Comparison of ENCODE assay signal across 8 mouse cellular contexts in genomic region chr16:18533061-18533460, GRCm38 (mm10). TPM values are rescaled to one million over a fixed set of nuclear protein-coding genes. Genes with fewer than 3 reads are reported as not detected.
DNase-seq lines count a peak whose midpoint lies in the region; ATAC-seq and TF ChIP-seq lines count a peak whose summit lies in the region.
"Not testable (repeated sequence)": the region's sequence is repeated elsewhere in the genome, so short reads cannot be mapped to it uniquely, and the experiment has no call there.

No protein-coding gene starts in this region.

- 92% methylated on average over 7 of the region's 7 CpGs for WGBS in forebrain, embryonic 14.5 days
- 94% methylated on average over 7 of the region's 7 CpGs for whole genome bisulfite sequencing in heart, embryonic 16.5 days
- 97% methylated on average over 7 of the region's 7 CpGs for whole genome bisulfite sequencing in intestine, embryonic 14.5 days
- WGBS in limb, embryonic 14.5 days, result 98% methylated on average over 7 of the region's 7 CpGs
- 98% methylated on average over 7 of the region's 7 CpGs for WGBS in lung, embryonic 16.5 days
- 92% methylated on average over 7 of the region's 7 CpGs for WGBS in midbrain, postnatal 0 days
- 98% methylated on average over 7 of the region's 7 CpGs for WGBS in stomach, postnatal 0 days

- H3K27me3 ChIP-seq in forebrain, embryonic 14.5 days (replicated peaks; ENCODE audit: control insufficient read depth, insufficient read depth, low read length); heart, embryonic 16.5 days (ENCODE audit: control insufficient read depth, insufficient read depth, low read length); intestine, embryonic 14.5 days (replicated peaks; ENCODE audit: control insufficient read depth, insufficient read depth, low read length); limb, embryonic 14.5 days (ENCODE audit: control insufficient read depth, insufficient read depth, low read length); lung, embryonic 16.5 days (ENCODE audit: control insufficient read depth, insufficient read depth, low read depth, low read length); midbrain, postnatal 0 days (ENCODE audit: insufficient read depth, low read length); stomach, postnatal 0 days (ENCODE audit: control insufficient read depth, insufficient read depth, low read length): not testable (repeated sequence)

- not testable (repeated sequence) for H3K36me3 ChIP-seq in forebrain, embryonic 14.5 days (ENCODE audit: control insufficient read depth, insufficient read depth, low read length); heart, embryonic 16.5 days (ENCODE audit: control insufficient read depth, insufficient read depth); intestine, embryonic 14.5 days (ENCODE audit: control insufficient read depth, insufficient read depth, low read length); limb, embryonic 14.5 days (ENCODE audit: control insufficient read depth, insufficient read depth, low read length); lung, embryonic 16.5 days (ENCODE audit: control insufficient read depth, insufficient read depth, low read length); midbrain, postnatal 0 days (ENCODE audit: insufficient read depth, low read length); stomach, postnatal 0 days (ENCODE audit: control insufficient read depth, insufficient read depth, low read length)

- not testable (repeated sequence) for H3K27ac ChIP-seq in forebrain, embryonic 14.5 days (ENCODE audit: low read depth, low read length); heart, embryonic 16.5 days (ENCODE audit: low read length); intestine, embryonic 14.5 days (ENCODE audit: low read depth); limb, embryonic 14.5 days (replicated peaks; ENCODE audit: low read depth, low read length); lung, embryonic 16.5 days (ENCODE audit: low read length); midbrain, postnatal 0 days (ENCODE audit: low read depth, low read length); stomach, postnatal 0 days (replicated peaks)

- not testable (repeated sequence) for H3K4me2 ChIP-seq in forebrain, embryonic 14.5 days (ENCODE audit: low read length); heart, embryonic 16.5 days (ENCODE audit: low read depth, low read length); intestine, embryonic 14.5 days (ENCODE audit: low read length); limb, embryonic 14.5 days (replicated peaks; ENCODE audit: low read depth, low read length, severe bottlenecking); lung, embryonic 16.5 days (ENCODE audit: low read depth, low read length); midbrain, postnatal 0 days (ENCODE audit: low read depth, low read length, poor library complexity, severe bottlenecking); stomach, postnatal 0 days (replicated peaks; ENCODE audit: low read depth)

- H3K4me3 ChIP-seq in forebrain, embryonic 14.5 days (ENCODE audit: low read depth, low read length); heart, embryonic 16.5 days (ENCODE audit: low read length); intestine, embryonic 14.5 days (ENCODE audit: low read depth, low read length); limb, embryonic 14.5 days (replicated peaks; ENCODE audit: low read length); lung, embryonic 16.5 days (ENCODE audit: low read length); midbrain, postnatal 0 days (ENCODE audit: low read depth, low read length); stomach, postnatal 0 days (ENCODE audit: low read depth, low read length): not testable (repeated sequence)

- H3K9me3 ChIP-seq in forebrain, embryonic 14.5 days (replicated peaks; ENCODE audit: control insufficient read depth, low read length); heart, embryonic 16.5 days (replicated peaks; ENCODE audit: control insufficient read depth, low read length); intestine, embryonic 14.5 days (ENCODE audit: control insufficient read depth, low read length); limb, embryonic 14.5 days (ENCODE audit: control insufficient read depth, low read length); lung, embryonic 16.5 days (ENCODE audit: control insufficient read depth, low read length); midbrain, postnatal 0 days (ENCODE audit: low read length); stomach, postnatal 0 days (ENCODE audit: control insufficient read depth, low read length): not testable (repeated sequence)

- DNase-seq in forebrain, embryonic 14.5 days (ENCODE audit: low spot score); intestine, embryonic 14.5 days (ENCODE audit: low spot score); limb, embryonic 14.5 days (ENCODE audit: low spot score); midbrain, postnatal 0 days (ENCODE audit: low spot score); stomach, postnatal 0 days (ENCODE audit: low spot score): not testable (repeated sequence)

- peak; percentile 100 for ATAC-seq in common myeloid progenitor, adult 5-6 weeks (replicated peaks; ENCODE audit: low read depth, poor library complexity, severe bottlenecking)
- peak; percentile 96 for ATAC-seq in forebrain, embryonic 14.5 days
- peak; percentile 100 for ATAC-seq in heart, embryonic 16.5 days (replicated peaks; ENCODE audit: extremely low read depth, insufficient read depth, low FRiP score)
- ATAC-seq in intestine, embryonic 14.5 days (replicated peaks; ENCODE audit: low FRiP score, low TSS enrichment, low read depth), result peak; percentile 100
- ATAC-seq in limb, embryonic 14.5 days (ENCODE audit: low FRiP score, low read depth), result peak; percentile 100
- ATAC-seq in lung, embryonic 16.5 days (ENCODE audit: low read depth), result peak; percentile 100
- ATAC-seq in midbrain, postnatal 0 days (ENCODE audit: low FRiP score), result peak; percentile 99
- peak; percentile 100 for ATAC-seq in stomach, postnatal 0 days (ENCODE audit: low FRiP score, low TSS enrichment)

- not testable (repeated sequence) for H3K4me1 ChIP-seq in forebrain, embryonic 14.5 days (ENCODE audit: control insufficient read depth, insufficient read depth, low read length); heart, embryonic 16.5 days (ENCODE audit: control insufficient read depth, insufficient read depth, low read length); intestine, embryonic 14.5 days (replicated peaks; ENCODE audit: control insufficient read depth, insufficient read depth, low read length); limb, embryonic 14.5 days (ENCODE audit: control insufficient read depth, insufficient read depth, low read length); lung, embryonic 16.5 days (replicated peaks; ENCODE audit: control insufficient read depth, insufficient read depth, low read length); midbrain, postnatal 0 days (ENCODE audit: insufficient read depth, low read length); stomach, postnatal 0 days (replicated peaks; ENCODE audit: control insufficient read depth, insufficient read depth)

- H3K9ac ChIP-seq in forebrain, embryonic 14.5 days (ENCODE audit: low read length); heart, embryonic 16.5 days (ENCODE audit: low read length); intestine, embryonic 14.5 days (ENCODE audit: low read length); limb, embryonic 14.5 days (ENCODE audit: low read depth, low read length, severe bottlenecking); lung, embryonic 16.5 days (ENCODE audit: low read length); midbrain, postnatal 0 days (replicated peaks; ENCODE audit: low read length, poor library complexity, severe bottlenecking); stomach, postnatal 0 days (ENCODE audit: low read length): not testable (repeated sequence)

- not testable (repeated sequence) for TF ChIP-seq EP300 in stomach, postnatal 0 days (optimal IDR thresholded peaks at IDR 0.05)

- not testable (repeated sequence) for TF ChIP-seq POLR2A in limb, embryonic 14.5 days (IDR thresholded peaks at IDR 0.05; ENCODE audit: borderline replicate concordance, extremely low read depth, insufficient read depth, insufficient read length)

- not testable (repeated sequence) for TF ChIP-seq CTCF in midbrain, postnatal 0 days (IDR thresholded peaks at IDR 0.05); stomach, postnatal 0 days (IDR thresholded peaks at IDR 0.05; ENCODE audit: low read depth)

RNA-seq across cellular contexts. Expression of gene Rtl10, which starts 34.4 kb away (rescaled TPM):
- 0.49 and 5.9 TPM in 2 replicates for total RNA-seq in common myeloid progenitor, adult 5-6 weeks (2017)
- 2.8 and 3.0 TPM in 2 replicates for polyA plus RNA-seq in forebrain, embryonic 14.5 days (2014; fragmentation: Nextera tagmentation; extraction: Ambion mirVana)
- polyA plus RNA-seq in heart, embryonic 16.5 days (2015; fragmentation: Nextera tagmentation; extraction: Ambion mirVana), result 2.0 and 2.7 TPM in 2 replicates
- polyA plus RNA-seq in intestine, embryonic 14.5 days (2014; fragmentation: Nextera tagmentation; extraction: Ambion mirVana), result 2.3 and 3.3 TPM in 2 replicates
- polyA plus RNA-seq in limb, embryonic 14.5 days (2012; rRNA removed), result 16.6 and 22.0 TPM in 2 replicates
- 4.3 and 4.5 TPM in 2 replicates for polyA plus RNA-seq in limb, embryonic 14.5 days (2014; fragmentation: Nextera tagmentation; extraction: Ambion mirVana)
- 4.0 and 4.5 TPM in 2 replicates for polyA plus RNA-seq in lung, embryonic 16.5 days (2015; fragmentation: Nextera tagmentation; extraction: Ambion mirVana)
- total RNA-seq in midbrain, postnatal 0 days (2014; rRNA removed), result 7.1 and 7.9 TPM in 2 replicates
- polyA plus RNA-seq in midbrain, postnatal 0 days (2015; fragmentation: Nextera tagmentation; extraction: Ambion mirVana), result 3.0 and 3.8 TPM in 2 replicates
- polyA plus RNA-seq in stomach, postnatal 0 days (2015; fragmentation: Nextera tagmentation; extraction: Ambion mirVana), result 0.74 and 1.1 TPM in 2 replicates

RNA-seq across cellular contexts. Expression of gene Gnb1l, which starts 34.5 kb away (rescaled TPM):
- 4.5 and 5.0 TPM in 2 replicates for total RNA-seq in common myeloid progenitor, adult 5-6 weeks (2017)
- 16.2 and 19.1 TPM in 2 replicates for polyA plus RNA-seq in forebrain, embryonic 14.5 days (2014; fragmentation: Nextera tagmentation; extraction: Ambion mirVana)
- 12.7 TPM in 2 replicates for polyA plus RNA-seq in heart, embryonic 16.5 days (2015; fragmentation: Nextera tagmentation; extraction: Ambion mirVana)
- 16.9 and 18.6 TPM in 2 replicates for polyA plus RNA-seq in intestine, embryonic 14.5 days (2014; fragmentation: Nextera tagmentation; extraction: Ambion mirVana)
- polyA plus RNA-seq in limb, embryonic 14.5 days (2012; rRNA removed), result 16.1 and 19.0 TPM in 2 replicates
- 20.2 and 23.2 TPM in 2 replicates for polyA plus RNA-seq in limb, embryonic 14.5 days (2014; fragmentation: Nextera tagmentation; extraction: Ambion mirVana)
- 14.1 and 14.3 TPM in 2 replicates for polyA plus RNA-seq in lung, embryonic 16.5 days (2015; fragmentation: Nextera tagmentation; extraction: Ambion mirVana)
- 9.1 and 12.4 TPM in 2 replicates for total RNA-seq in midbrain, postnatal 0 days (2014; rRNA removed)
- polyA plus RNA-seq in midbrain, postnatal 0 days (2015; fragmentation: Nextera tagmentation; extraction: Ambion mirVana), result 20.5 and 21.0 TPM in 2 replicates
- 8.3 and 9.0 TPM in 2 replicates for polyA plus RNA-seq in stomach, postnatal 0 days (2015; fragmentation: Nextera tagmentation; extraction: Ambion mirVana)

RNA-seq across cellular contexts. Expression of gene Tbx1, which starts 57.4 kb away (rescaled TPM):
- total RNA-seq in common myeloid progenitor, adult 5-6 weeks (2017), result not detected in 2 replicates
- 0.48 and 0.64 TPM in 2 replicates for polyA plus RNA-seq in forebrain, embryonic 14.5 days (2014; fragmentation: Nextera tagmentation; extraction: Ambion mirVana)
- polyA plus RNA-seq in heart, embryonic 16.5 days (2015; fragmentation: Nextera tagmentation; extraction: Ambion mirVana), result 0.47 and 1.5 TPM in 2 replicates
- polyA plus RNA-seq in intestine, embryonic 14.5 days (2014; fragmentation: Nextera tagmentation; extraction: Ambion mirVana), result 0.14 and 0.22 TPM in 2 replicates
- 12.1 and 16.0 TPM in 2 replicates for polyA plus RNA-seq in limb, embryonic 14.5 days (2012; rRNA removed)
- 8.0 and 8.7 TPM in 2 replicates for polyA plus RNA-seq in limb, embryonic 14.5 days (2014; fragmentation: Nextera tagmentation; extraction: Ambion mirVana)
- polyA plus RNA-seq in lung, embryonic 16.5 days (2015; fragmentation: Nextera tagmentation; extraction: Ambion mirVana), result 5.5 and 6.2 TPM in 2 replicates
- total RNA-seq in midbrain, postnatal 0 days (2014; rRNA removed), result 0.52 and 1.3 TPM in 2 replicates
- polyA plus RNA-seq in midbrain, postnatal 0 days (2015; fragmentation: Nextera tagmentation; extraction: Ambion mirVana), result 0.70 and 0.81 TPM in 2 replicates
- polyA plus RNA-seq in stomach, postnatal 0 days (2015; fragmentation: Nextera tagmentation; extraction: Ambion mirVana), result 0.34 TPM in 2 replicates
